Mouse (Mus musculus) brain, embryonic 18.5 days (tissue): ENCODE results near the gene Cxcl12.

Source experiments
- DNase-seq: peaks from one replicate; pipeline ENCODE4 v3.0.0-alpha.2; 2012; ENCODE audit warnings: low read depth, low spot score

The Cxcl12 gene

GRCm38 (mm10) chr6:117173876-117174275 is 5.5 kb downstream of the Cxcl12 start:
- no peak for DNase-seq

GRCm38 (mm10) chr6:117175113-117175793 is 6.9 kb downstream of the Cxcl12 start:
- no peak for DNase-seq

- DNase-seq: no peak
These were observed 8.1 kb downstream of the Cxcl12 start for GRCm38 (mm10) chr6:117176406-117176805.

GRCm38 (mm10) chr6:117180303-117180702 is 12.0 kb downstream of the Cxcl12 start:
- DNase-seq: no peak

GRCm38 (mm10) chr6:117185381-117185780 is 17.0 kb downstream of the Cxcl12 start:
- DNase-seq: no peak

- no peak for DNase-seq
These were observed 22.1 kb downstream of the Cxcl12 start for GRCm38 (mm10) chr6:117190453-117190852.

GRCm38 (mm10) chr6:117191741-117192140 is 23.4 kb downstream of the Cxcl12 start:
- no peak for DNase-seq

GRCm38 (mm10) chr6:117192678-117193077 is 24.3 kb downstream of the Cxcl12 start:
- no peak for DNase-seq

- no peak for DNase-seq
These were observed 26.9 kb downstream of the Cxcl12 start for GRCm38 (mm10) chr6:117195270-117195669.

GRCm38 (mm10) chr6:117198871-117199270 is 30.5 kb downstream of the Cxcl12 start:
- no peak for DNase-seq

GRCm38 (mm10) chr6:117199718-117200117 is 31.4 kb downstream of the Cxcl12 start:
- no peak for DNase-seq

- no peak for DNase-seq
These were observed 32.6 kb downstream of the Cxcl12 start for GRCm38 (mm10) chr6:117200916-117201315.

GRCm38 (mm10) chr6:117201396-117201795 is 33.1 kb downstream of the Cxcl12 start:
- DNase-seq: no peak

GRCm38 (mm10) chr6:117201859-117202258 is 33.5 kb downstream of the Cxcl12 start:
- DNase-seq: no peak

- no peak for DNase-seq
These were observed 34.6 kb downstream of the Cxcl12 start for GRCm38 (mm10) chr6:117202856-117203400.

- no peak for DNase-seq
These were observed 35.8 kb downstream of the Cxcl12 start for GRCm38 (mm10) chr6:117204112-117204511.

- no peak for DNase-seq
These were observed 38.5 kb downstream of the Cxcl12 start for GRCm38 (mm10) chr6:117206834-117207233.

GRCm38 (mm10) chr6:117207289-117207688 is 39.0 kb downstream of the Cxcl12 start:
- DNase-seq: no peak

GRCm38 (mm10) chr6:117210086-117210485 is 41.8 kb downstream of the Cxcl12 start:
- DNase-seq: no peak

- DNase-seq: no peak
These were observed 42.2 kb downstream of the Cxcl12 start for GRCm38 (mm10) chr6:117210536-117210935.

- DNase-seq: no peak
These were observed 46.2 kb downstream of the Cxcl12 start for GRCm38 (mm10) chr6:117214506-117214905.

- no peak for DNase-seq
These were observed 50.3 kb downstream of the Cxcl12 start for GRCm38 (mm10) chr6:117218442-117219299.

- DNase-seq: no peak
These were observed 51.0 kb downstream of the Cxcl12 start for GRCm38 (mm10) chr6:117219300-117219680.
